Comparison of ENCODE assay signal across 10 mouse cellular contexts in the genomic region with DNA sequence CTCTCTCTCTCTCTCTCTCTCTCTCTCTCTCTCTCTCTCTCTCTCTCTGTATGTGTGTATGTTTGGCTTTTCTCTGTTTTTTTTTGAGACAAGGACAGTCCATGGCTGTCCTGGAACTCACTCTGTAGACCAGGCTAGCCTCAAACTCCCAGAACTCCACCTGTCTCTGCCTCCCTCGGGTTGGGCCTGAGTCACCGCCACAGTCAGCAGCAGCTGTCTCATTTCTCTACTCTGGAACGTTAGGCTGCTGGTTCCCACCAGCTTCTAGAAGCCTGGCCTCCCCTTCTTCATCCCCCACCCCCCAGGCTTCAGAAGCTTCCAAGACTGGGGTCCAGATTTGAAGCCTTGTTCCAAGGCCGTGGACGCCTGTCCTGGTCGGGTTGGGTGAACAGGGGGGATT. TPM values are rescaled to one million over a fixed set of nuclear protein-coding genes. Genes with fewer than 3 reads are reported as not detected.
DNase-seq lines count a peak whose midpoint lies in the region; ATAC-seq and TF ChIP-seq lines count a peak whose summit lies in the region.
"Had no signal": no experiment of that assay in that cellular context is flagged by ENCODE, and none has a peak within 500 bp of the region (broad histone marks: within the 10 kb centered on the region; RNA-seq: fewer than 3 reads in every experiment).

No protein-coding gene starts in this region.

- H3K4me3 ChIP-seq in heart, embryonic 14.5 days (ENCODE audit: control insufficient read depth in 1 of 2, insufficient read depth in 1 of 2, low read depth in 1 of 2, low read length in 2 of 2), result no peak overlapping the region
- no peak overlapping the region for H3K4me3 ChIP-seq in bone marrow, adult 2 months (replicated peaks; ENCODE audit: control insufficient read depth, low read depth, low read length)
- no peak overlapping the region for H3K4me3 ChIP-seq in hindbrain, embryonic 16.5 days (ENCODE audit: low read length)
- no peak overlapping the region for H3K4me3 ChIP-seq in midbrain, embryonic 12.5 days

- H3K4me1 ChIP-seq in heart, embryonic 14.5 days (ENCODE audit: control insufficient read depth in 2 of 2, insufficient read depth in 2 of 2, low read length in 2 of 2), result peaks cover 10 to 14% of the 10 kb centered on the region in 2 experiments; a peak in 3 of 4 replicates
- H3K4me1 ChIP-seq in bone marrow, adult 2 months (ENCODE audit: control insufficient read depth, insufficient read depth, low read length), result peaks cover 15% of the 10 kb centered on the region
- H3K4me1 ChIP-seq in hindbrain, embryonic 16.5 days (ENCODE audit: control insufficient read depth, insufficient read depth, low read depth, low read length), result peaks cover 7% of the 10 kb centered on the region; the same call in 1 of the 2 replicates
- H3K4me1 ChIP-seq in midbrain, embryonic 12.5 days, result peaks cover 12% of the 10 kb centered on the region

- WGBS in heart, embryonic 14.5 days, result 63% methylated on average over 6 of the region's 6 CpGs
- WGBS in bone marrow, adult 2 months, result 55% methylated on average over 6 of the region's 6 CpGs
- 78% methylated on average over 6 of the region's 6 CpGs for WGBS in hindbrain, embryonic 16.5 days
- WGBS in midbrain, embryonic 12.5 days, result 71% methylated on average over 6 of the region's 6 CpGs

- H3K4me2 ChIP-seq in heart, embryonic 14.5 days (ENCODE audit: low read length), result peak overlapping the region; percentile 54; the same call in 1 of the 2 replicates
- H3K4me2 ChIP-seq in hindbrain, embryonic 16.5 days (ENCODE audit: low read length), result peak overlapping the region; percentile 43
- peak overlapping the region; percentile 41; the same call in 1 of the 2 replicates for H3K4me2 ChIP-seq in midbrain, embryonic 12.5 days (replicated peaks)

- ATAC-seq in heart, embryonic 14.5 days (ENCODE audit: insufficient number of reproducible peaks, insufficient read depth, low FRiP score, low read depth), result no peak
- ATAC-seq in hindbrain, embryonic 16.5 days, result no peak
- no peak for ATAC-seq in midbrain, embryonic 12.5 days (ENCODE audit: low FRiP score, low read depth)
- no peak for ATAC-seq in erythroblast, adult 5-6 weeks (replicated peaks; ENCODE audit: low FRiP score, poor library complexity, severe bottlenecking)

- no peak for TF ChIP-seq CTCF in bone marrow, adult 2 months (IDR thresholded peaks at IDR 0.05; ENCODE audit: control insufficient read depth, insufficient read depth, low read length)

- H3K27me3 ChIP-seq in heart, embryonic 14.5 days (ENCODE audit: control insufficient read depth, insufficient read depth, low read length), result no peaks in the 10 kb centered on the region
- no peaks in the 10 kb centered on the region for H3K27me3 ChIP-seq in hindbrain, embryonic 16.5 days (replicated peaks; ENCODE audit: control insufficient read depth, insufficient read depth, low read length)
- no peaks in the 10 kb centered on the region for H3K27me3 ChIP-seq in midbrain, embryonic 12.5 days

- DNase-seq in heart, adult 11 months, result no peak
- DNase-seq in layer of hippocampus, adult 8-10 months (ENCODE audit: low spot score in 2 of 2), result no peak
- no peak for DNase-seq in urinary bladder, postnatal 4 days (ENCODE audit: low spot score in 2 of 2)

- no peaks in the 10 kb centered on the region for H3K9me3 ChIP-seq in heart, embryonic 14.5 days (ENCODE audit: control insufficient read depth, low read length)
- no peaks in the 10 kb centered on the region for H3K9me3 ChIP-seq in hindbrain, embryonic 16.5 days (ENCODE audit: control insufficient read depth, low read length)
- H3K9me3 ChIP-seq in midbrain, embryonic 12.5 days, result no peaks in the 10 kb centered on the region

- no peak overlapping the region for H3K27ac ChIP-seq in heart, embryonic 14.5 days (replicated peaks in 1 of 2; ENCODE audit: control insufficient read depth in 1 of 2, insufficient read depth in 1 of 2, low read depth in 2 of 2, low read length in 2 of 2)
- peak overlapping the region; percentile 38; the same call in 1 of the 2 replicates for H3K27ac ChIP-seq in bone marrow, adult 2 months (ENCODE audit: control insufficient read depth, insufficient read depth, low read depth, low read length, poor library complexity)
- H3K27ac ChIP-seq in hindbrain, embryonic 16.5 days (ENCODE audit: low read depth, low read length), result no peak overlapping the region
- 0 out of 2 replicates have a peak overlapping the region, but pooled peaks have one; percentile 31 for H3K27ac ChIP-seq in midbrain, embryonic 12.5 days (replicated peaks)

- no peak for TF ChIP-seq POLR2A in bone marrow, adult 2 months (IDR thresholded peaks at IDR 0.05; ENCODE audit: borderline replicate concordance, control insufficient read depth, low read depth, low read length)

- no peaks in the 10 kb centered on the region for H3K36me3 ChIP-seq in heart, embryonic 14.5 days (ENCODE audit: control insufficient read depth, insufficient read depth, low read length)
- no peaks in the 10 kb centered on the region for H3K36me3 ChIP-seq in hindbrain, embryonic 16.5 days (ENCODE audit: control insufficient read depth, insufficient read depth, low read length)
- H3K36me3 ChIP-seq in midbrain, embryonic 12.5 days, result no peaks in the 10 kb centered on the region

- no peak overlapping the region for H3K9ac ChIP-seq in heart, embryonic 14.5 days (ENCODE audit: low read length)
- H3K9ac ChIP-seq in hindbrain, embryonic 16.5 days (ENCODE audit: low read depth, low read length), result no peak overlapping the region; the same call in 1 of the 2 replicates
- H3K9ac ChIP-seq in midbrain, embryonic 12.5 days (replicated peaks), result no peak overlapping the region

RNA-seq across cellular contexts. Expression of a gene that starts 3.6 kb away (rescaled TPM):
- not detected in 2 replicates for polyA plus RNA-seq in heart, embryonic 14.5 days (2014; fragmentation: Nextera tagmentation; extraction: Ambion mirVana)
- 0.80 TPM in 1 of 2 replicates, not detected in the other for polyA plus RNA-seq in bone marrow, adult 2 months (2011; ENCODE audit: insufficient read depth, insufficient read length, low replicate concordance, missing spikeins)
- polyA plus RNA-seq in hindbrain, embryonic 16.5 days (2015; fragmentation: Nextera tagmentation; extraction: Ambion mirVana), result not detected in 2 replicates
- not detected in 2 replicates for polyA plus RNA-seq in midbrain, embryonic 12.5 days (2016; fragmentation: Nextera tagmentation; extraction: Ambion mirVana)
- not detected for total RNA-seq in layer of hippocampus, adult 8-10 months (2022)
- not detected in 2 replicates for total RNA-seq in erythroblast, adult 5-6 weeks (2015; ENCODE audit: low replicate concordance)
- not detected in 2 replicates for total RNA-seq in erythroblast, adult 5-6 weeks (2017; ENCODE audit: low replicate concordance)
- total RNA-seq: liver, adult 2 months; monocyte, adult 5-6 weeks had no signal
- polyA plus RNA-seq: liver, adult 2 months had no signal

RNA-seq across cellular contexts. Expression of a gene that starts 25.6 kb away (rescaled TPM):
- polyA plus RNA-seq in heart, embryonic 14.5 days (2014; fragmentation: Nextera tagmentation; extraction: Ambion mirVana), result 42.7 and 45.1 TPM in 2 replicates
- 41.9 and 79.8 TPM in 2 replicates for polyA plus RNA-seq in bone marrow, adult 2 months (2011; ENCODE audit: insufficient read depth, insufficient read length, low replicate concordance, missing spikeins)
- 22.4 and 26.6 TPM in 2 replicates for polyA plus RNA-seq in hindbrain, embryonic 16.5 days (2015; fragmentation: Nextera tagmentation; extraction: Ambion mirVana)
- polyA plus RNA-seq in midbrain, embryonic 12.5 days (2016; fragmentation: Nextera tagmentation; extraction: Ambion mirVana), result 57.4 and 59.6 TPM in 2 replicates
- 1 to 10 TPM; 4.4 to 8.2 (median 7.1) TPM for total RNA-seq in layer of hippocampus, adult 8-10 months (2022)
- 24.5 and 44.0 TPM in 2 replicates for total RNA-seq in erythroblast, adult 5-6 weeks (2015; ENCODE audit: low replicate concordance)
- total RNA-seq in erythroblast, adult 5-6 weeks (2017; ENCODE audit: low replicate concordance), result 30.8 and 38.7 TPM in 2 replicates

RNA-seq across cellular contexts. Expression of a gene that starts 26.1 kb away (rescaled TPM):
- polyA plus RNA-seq in heart, embryonic 14.5 days (2014; fragmentation: Nextera tagmentation; extraction: Ambion mirVana), result 6.5 and 7.3 TPM in 2 replicates
- polyA plus RNA-seq in bone marrow, adult 2 months (2011; ENCODE audit: insufficient read depth, insufficient read length, low replicate concordance, missing spikeins), result 59.9 and 139 TPM in 2 replicates
- 5.2 and 5.6 TPM in 2 replicates for polyA plus RNA-seq in hindbrain, embryonic 16.5 days (2015; fragmentation: Nextera tagmentation; extraction: Ambion mirVana)
- polyA plus RNA-seq in midbrain, embryonic 12.5 days (2016; fragmentation: Nextera tagmentation; extraction: Ambion mirVana), result 3.8 and 4.5 TPM in 2 replicates
- total RNA-seq in layer of hippocampus, adult 8-10 months (2022), result 10 to 100 TPM; 23.7 to 27.7 (median 25.1) TPM
- total RNA-seq in erythroblast, adult 5-6 weeks (2015; ENCODE audit: low replicate concordance), result 18.1 and 23.8 TPM in 2 replicates
- total RNA-seq in erythroblast, adult 5-6 weeks (2017; ENCODE audit: low replicate concordance), result 34.8 and 43.7 TPM in 2 replicates

RNA-seq across cellular contexts. Expression of a gene that starts 56.8 kb away (rescaled TPM):
- polyA plus RNA-seq in heart, embryonic 14.5 days (2014; fragmentation: Nextera tagmentation; extraction: Ambion mirVana), result 14.8 and 16.0 TPM in 2 replicates
- 30.5 and 58.5 TPM in 2 replicates for polyA plus RNA-seq in bone marrow, adult 2 months (2011; ENCODE audit: insufficient read depth, insufficient read length, low replicate concordance, missing spikeins)
- polyA plus RNA-seq in hindbrain, embryonic 16.5 days (2015; fragmentation: Nextera tagmentation; extraction: Ambion mirVana), result 29.0 and 38.4 TPM in 2 replicates
- polyA plus RNA-seq in midbrain, embryonic 12.5 days (2016; fragmentation: Nextera tagmentation; extraction: Ambion mirVana), result 30.0 and 32.6 TPM in 2 replicates
- 10 to 100 TPM; 40.4 to 48.8 (median 43.7) TPM for total RNA-seq in layer of hippocampus, adult 8-10 months (2022)
- total RNA-seq in erythroblast, adult 5-6 weeks (2015; ENCODE audit: low replicate concordance), result 35.5 and 43.0 TPM in 2 replicates
- 9.9 and 16.0 TPM in 2 replicates for total RNA-seq in erythroblast, adult 5-6 weeks (2017; ENCODE audit: low replicate concordance)

Comparison
In these comparisons a context has a peak if more than half of its experiments do, and no peak if none do; other contexts are left out.
1. H3K27ac ChIP-seq: peak in bone marrow, adult 2 months (single experiment) and midbrain, embryonic 12.5 days (single experiment); none in heart, embryonic 14.5 days (0 of 2) and hindbrain, embryonic 16.5 days (single experiment).
2. Peak in every context shown above with its lines, with median percentiles within 50 percentile points of each other: H3K4me2 ChIP-seq.